Mouse (Mus musculus) neural tube, embryonic 11.5 days (tissue): ENCODE data around the gene Lyar. TPM values are rescaled to one million over a fixed set of nuclear protein-coding genes. Genes with fewer than 3 reads are reported as not detected.

Source experiments
- ATAC-seq: fragments of 200-750 bp; cut with Nextera tagmentation; 2 replicates; pipeline ENCODE4 v1.8.0; 2017; ENCODE audit warnings: moderate number of reproducible peaks, mild to moderate bottlenecking, moderate TSS enrichment, moderate library complexity; ENCODE audit not compliant: insufficient read depth, low FRiP score, low TSS enrichment
- DNase-seq: peaks from one replicate; pipeline ENCODE4 v3.0.0-alpha.2; 2015; ENCODE audit warnings: low spot score
- H3K27ac ChIP-seq: fragments of 300-500 bp; sonication (generic); 2 replicates; pipeline ENCODE4 v1.5.1; 2014; ENCODE audit warnings: low read depth, mild to moderate bottlenecking, low read length
- H3K27me3 ChIP-seq: fragments of 300-500 bp; sonication (generic); 2 replicates; pipeline ENCODE4 v1.6.1; 2014; ENCODE audit warnings: mild to moderate bottlenecking, low read length, mixed read lengths; ENCODE audit not compliant: control insufficient read depth, insufficient read depth
- H3K36me3 ChIP-seq: fragments of 300-500 bp; sonication (generic); 2 replicates; pipeline ENCODE4 v1.6.1; 2014; ENCODE audit warnings: mild to moderate bottlenecking, low read length, moderate library complexity, mixed read lengths; ENCODE audit not compliant: control insufficient read depth, insufficient read depth
- H3K4me1 ChIP-seq: fragments of 300-500 bp; sonication (generic); 2 replicates; pipeline ENCODE4 v1.6.1; 2014; ENCODE audit warnings: low read length, mixed read lengths; ENCODE audit not compliant: control insufficient read depth, insufficient read depth
- H3K4me2 ChIP-seq: fragments of 300-500 bp; sonication (generic); 2 replicates; pipeline ENCODE4 v1.6.1; 2014; ENCODE audit warnings: low read depth, mild to moderate bottlenecking, moderate library complexity
- H3K4me3 ChIP-seq: fragments of 300-500 bp; sonication (generic); 2 replicates; pipeline ENCODE4 v1.5.1; 2014; ENCODE audit warnings: low read depth, low read length
- H3K9ac ChIP-seq: fragments of 300-500 bp; sonication (generic); 2 replicates; pipeline ENCODE4 v1.6.1; 2014; ENCODE audit warnings: mild to moderate bottlenecking, low read length
- H3K9me3 ChIP-seq: fragments of 300-500 bp; sonication (generic); 2 replicates; pipeline ENCODE4 v1.6.1; 2016; ENCODE audit warnings: low read length; ENCODE audit not compliant: control insufficient read depth
- WGBS: fragments of 180-500 bp; shearing (Covaris S2); extraction: QIAGEN DNeasy Blood & Tissue Kit; methylation state at CpG from one replicate; pipeline ENCODE4 v1.1.7; 2014; 5-methylcytosine and 5-hydroxymethylcytosine counted together
- polyA plus RNA-seq: library from polyadenylated mRNA; unstranded; fragments of >200 nt; fragmentation: Nextera tagmentation; extraction: Ambion mirVana; gene quantifications from 2 replicates; pipeline ENCODE4 v1.2.1, GENCODE M21; 2014

Lyar gene
- polyA plus RNA-seq, 1 experiment from 2014 or later: 102 TPM

- ATAC-seq: no peak
- DNase-seq: no peak
- WGBS: 45% methylated on average over 1 of the region's 1 CpGs
These were observed 59.8 kb downstream of the Lyar start for GRCm38 (mm10) chr5:38280075-38280474.

More at GRCm38 (mm10) chr5:38280075-38280474, 59.8 kb downstream of the Lyar start:
- Histone ChIP-seq H3K4me3 (no peak overlapping the region), H3K4me2 (no peak overlapping the region), H3K9ac (no peak overlapping the region), H3K9me3 (no peaks in the 10 kb centered on the region), H3K4me1 (0 out of 2 replicates have a peak, but pooled peaks cover 6% of the 10 kb centered on the region), H3K27ac (no peak overlapping the region), H3K36me3 (no peaks in the 10 kb centered on the region), H3K27me3 (peaks cover 40% of the 10 kb centered on the region)

Other genes with a start within 250 kb of the Lyar start
- gene Stx18, start 181.7 kb upstream of the Lyar start, polyA plus RNA-seq: 42.9 and 53.2 TPM in 2 replicates
- gene Nsg1, start 60.6 kb upstream of the Lyar start, polyA plus RNA-seq: 85.1 and 99.9 TPM in 2 replicates
- gene Zbtb49, start within 50 bp of the Lyar start, polyA plus RNA-seq: 15.7 and 19.6 TPM in 2 replicates
- 99.1 and 99.4 TPM in 2 replicates for gene Tmem128, start 39.7 kb downstream of the Lyar start, polyA plus RNA-seq
- gene Otop1, start 55.5 kb downstream of the Lyar start, polyA plus RNA-seq: not detected in 2 replicates
- not detected in 2 replicates for gene Drd5, start 98.9 kb downstream of the Lyar start, polyA plus RNA-seq